Mouse (Mus musculus) cortical plate, adult 2 months (tissue): ENCODE measurements at regions not wholly inside any gene's neighbourhood (a gene's known extent, or its start where the extent isn't known, plus 50 kb on each side); places are given as distances from the start of the nearest gene placed in this dataset.

Experiments used
- CTCF ChIP-seq: fragments of 200-500 bp; IDR thresholded peaks from 2 replicates; pipeline ENCODE4 v1.5.1; 2011; ENCODE audit warnings: mild to moderate bottlenecking, control low read depth, low read length; ENCODE audit not compliant: insufficient read depth; ENCODE audit errors: extremely low read depth
- POLR2A ChIP-seq: fragments of 200-500 bp; IDR thresholded peaks from 2 replicates; pipeline ENCODE4 v1.6.1; 2011; ENCODE audit warnings: mild to moderate bottlenecking, low read length, control low read depth; ENCODE audit not compliant: insufficient read depth; ENCODE audit errors: extremely low read depth

- no peak for TF ChIP-seq CTCF
- no peak for TF ChIP-seq POLR2A
These were observed 110.4 kb downstream of the Setd4 start for GRCm38 (mm10) chr16:93493337-93494002.
